In genomic region chr2:19055500-19055899, GRCm38 (mm10) we compare ENCODE assay signal across 25 mouse cellular contexts. TPM values are rescaled to one million over a fixed set of nuclear protein-coding genes. Genes with fewer than 3 reads are reported as not detected.
DNase-seq lines count a peak whose midpoint lies in the region; ATAC-seq and TF ChIP-seq lines count a peak whose summit lies in the region.
"Had no signal": no experiment of that assay in that cellular context is flagged by ENCODE, and none has a peak within 500 bp of the region (broad histone marks: within the 10 kb centered on the region; RNA-seq: fewer than 3 reads in every experiment).

No protein-coding gene starts in this region.

- H3K9ac ChIP-seq in forebrain, embryonic 11.5 days (ENCODE audit: low read length) = no peak overlapping the region
- H3K9ac ChIP-seq: hindbrain, embryonic 15.5 days; limb, embryonic 13.5 days; liver, embryonic 12.5 days; neural tube, embryonic 15.5 days had no signal

- 93% methylated on average over 2 of the region's 2 CpGs for WGBS in forebrain, embryonic 11.5 days

- H3K4me1 ChIP-seq in forebrain, embryonic 11.5 days (replicated peaks; ENCODE audit: control insufficient read depth, insufficient read depth, low read length) = no peaks in the 10 kb centered on the region
- H3K4me1 ChIP-seq: hindbrain, embryonic 15.5 days; limb, embryonic 13.5 days; midbrain, embryonic 10.5 days had no signal

- H3K27me3 ChIP-seq in forebrain, embryonic 11.5 days (ENCODE audit: control insufficient read depth, insufficient read depth, low read length) = no peaks in the 10 kb centered on the region
- H3K27me3 ChIP-seq: CH12.LX; hindbrain, embryonic 15.5 days; liver, embryonic 12.5 days; neural tube, embryonic 15.5 days had no signal

- no peaks in the 10 kb centered on the region for H3K9me3 ChIP-seq in forebrain, embryonic 11.5 days (ENCODE audit: control insufficient read depth, low read length)
- H3K9me3 ChIP-seq: embryonic facial prominence, embryonic 10.5 days; hindbrain, embryonic 15.5 days; limb, embryonic 13.5 days; liver, embryonic 12.5 days; midbrain, embryonic 10.5 days; neural tube, embryonic 15.5 days had no signal

- DNase-seq in lung, postnatal 36 days = peak; percentile 36
- no peak for DNase-seq in lung, postnatal 10 days
- peak; percentile 13 for DNase-seq in brain, adult 2 months (ENCODE audit: low read depth, low spot score)
- DNase-seq in forebrain, embryonic 11.5 days (ENCODE audit: low spot score) = no peak
- no peak for DNase-seq in cerebellum, adult 11 months
- DNase-seq in layer of hippocampus, adult 2 months (ENCODE audit: low spot score in 2 of 2) = no peak
- DNase-seq: adrenal gland, postnatal 36 days; cerebellum, adult 8-10 months; cerebellum, postnatal 36 days; gastrocnemius, postnatal 14 days; heart, postnatal 4 days; kidney, adult 9 months; kidney, postnatal 14 days; lung, adult 18-20 months; lung, postnatal 14 days; thymus, adult 2 months had no signal

- TF ChIP-seq CTCF in layer of hippocampus, adult 2 months (conservative IDR thresholded peaks at IDR 0.05) = no peak

- peak; percentile 89 for ATAC-seq in megakaryocyte, adult 5-6 weeks (ENCODE audit: poor library complexity, severe bottlenecking)
- ATAC-seq in forebrain, embryonic 11.5 days (replicated peaks; ENCODE audit: low FRiP score) = no peak
- ATAC-seq: forebrain, embryonic 16.5 days; liver, embryonic 12.5 days had no signal

- no peaks in the 10 kb centered on the region for H3K36me3 ChIP-seq in forebrain, embryonic 11.5 days (ENCODE audit: control insufficient read depth, insufficient read depth, low read length)
- H3K36me3 ChIP-seq: embryonic facial prominence, embryonic 10.5 days; hindbrain, embryonic 15.5 days; limb, embryonic 13.5 days; liver, embryonic 12.5 days; midbrain, embryonic 10.5 days; neural tube, embryonic 15.5 days had no signal

- no peak overlapping the region for H3K27ac ChIP-seq in forebrain, embryonic 11.5 days (ENCODE audit: low read depth, low read length)
- H3K27ac ChIP-seq in layer of hippocampus, adult 2 months = no peak overlapping the region
- H3K27ac ChIP-seq: embryonic facial prominence, embryonic 10.5 days; hindbrain, embryonic 15.5 days; limb, embryonic 13.5 days; liver, embryonic 12.5 days; midbrain, embryonic 10.5 days; neural tube, embryonic 15.5 days had no signal

- H3K4me2 ChIP-seq in forebrain, embryonic 11.5 days (ENCODE audit: low read depth, low read length, severe bottlenecking) = no peak overlapping the region
- H3K4me2 ChIP-seq: hindbrain, embryonic 15.5 days; limb, embryonic 13.5 days; liver, embryonic 12.5 days; neural tube, embryonic 15.5 days had no signal

- H3K4me3 ChIP-seq in forebrain, embryonic 11.5 days (ENCODE audit: low read depth, low read length) = no peak overlapping the region
- no peak overlapping the region for H3K4me3 ChIP-seq in layer of hippocampus, adult 2 months
- H3K4me3 ChIP-seq: embryonic facial prominence, embryonic 10.5 days; hindbrain, embryonic 15.5 days; limb, embryonic 13.5 days; liver, embryonic 12.5 days; midbrain, embryonic 10.5 days; neural tube, embryonic 15.5 days had no signal

RNA-seq across cellular contexts. Expression of gene 4930426L09Rik, which starts 57.4 kb away (rescaled TPM):
- 2.1 and 3.0 TPM in 2 replicates for total RNA-seq in megakaryocyte, adult 5-6 weeks (2015)
- 0.53 and 0.59 TPM in 2 replicates for total RNA-seq in megakaryocyte, adult 5-6 weeks (2017)
- 0.25 and 0.43 TPM in 2 replicates for polyA plus RNA-seq in forebrain, embryonic 11.5 days (2014; fragmentation: Nextera tagmentation; extraction: Ambion mirVana)
- total RNA-seq in layer of hippocampus, adult 2 months (2021) = 1 to 10 TPM in 1 of 2 experiments, under 1 TPM in 1; 0.88 to 1.2 TPM

RNA-seq across cellular contexts. Expression of gene Pip4k2a, which starts 57.6 kb away (rescaled TPM):
- 121 and 123 TPM in 2 replicates for total RNA-seq in megakaryocyte, adult 5-6 weeks (2015)
- 63.0 and 64.8 TPM in 2 replicates for total RNA-seq in megakaryocyte, adult 5-6 weeks (2017)
- 9.2 and 9.3 TPM in 2 replicates for polyA plus RNA-seq in forebrain, embryonic 11.5 days (2014; fragmentation: Nextera tagmentation; extraction: Ambion mirVana)
- 10 to 100 TPM; 51.5 to 56.6 TPM for total RNA-seq in layer of hippocampus, adult 2 months (2021)

Comparison
In these comparisons a context has a peak if more than half of its experiments do, and no peak if none do; other contexts are left out.
1. DNase-seq: peak in lung, postnatal 36 days (single experiment) and brain, adult 2 months (single experiment); none in lung, postnatal 10 days (single experiment), forebrain, embryonic 11.5 days (single experiment), cerebellum, adult 11 months (single experiment) and layer of hippocampus, adult 2 months (0 of 2).